Mouse (Mus musculus) midbrain, embryonic 16.5 days (tissue): ENCODE results near the gene 2310022B05Rik. TPM values are rescaled to one million over a fixed set of nuclear protein-coding genes. Genes with fewer than 3 reads are reported as not detected.
A peak's percentile ranks its signal among the peaks of the same experiment; 100 is the strongest.

ENCODE experiments used
- ATAC-seq: fragments of 200-750 bp; cut with Nextera tagmentation; 2 replicates; pipeline ENCODE4 v1.8.0; 2017; ENCODE audit warnings: moderate TSS enrichment
- H3K27ac ChIP-seq: fragments of 300-500 bp; sonication (generic); 2 replicates; pipeline ENCODE4 v1.5.1; 2014; ENCODE audit warnings: mild to moderate bottlenecking, low read length, mixed read lengths
- H3K27me3 ChIP-seq: fragments of 300-500 bp; sonication (generic); 2 replicates; pipeline ENCODE4 v1.6.1; 2014; ENCODE audit warnings: low read depth, low read length, mixed read lengths; ENCODE audit not compliant: control insufficient read depth, insufficient read depth
- H3K36me3 ChIP-seq: fragments of 300-500 bp; sonication (generic); 2 replicates; pipeline ENCODE4 v1.6.1; 2014; ENCODE audit warnings: mild to moderate bottlenecking, low read length, moderate library complexity, mixed read lengths; ENCODE audit not compliant: control insufficient read depth, insufficient read depth
- H3K4me1 ChIP-seq: fragments of 300-500 bp; sonication (generic); 2 replicates; pipeline ENCODE4 v1.6.1; 2014; ENCODE audit warnings: mild to moderate bottlenecking, low read length, mixed read lengths; ENCODE audit not compliant: control insufficient read depth, insufficient read depth
- H3K4me2 ChIP-seq: fragments of 300-500 bp; sonication (generic); 2 replicates; pipeline ENCODE4 v1.6.1; 2014; ENCODE audit warnings: mild to moderate bottlenecking, low read length, mixed read lengths
- H3K4me3 ChIP-seq: fragments of 300-500 bp; sonication (generic); 2 replicates; pipeline ENCODE4 v1.5.1; 2014; ENCODE audit warnings: low read depth, mild to moderate bottlenecking, low read length, moderate library complexity, mixed read lengths
- H3K9ac ChIP-seq: fragments of 300-500 bp; sonication (generic); 2 replicates; pipeline ENCODE4 v1.6.1; 2014; ENCODE audit warnings: low read depth, low read length, mixed read lengths
- H3K9me3 ChIP-seq: fragments of 300-500 bp; sonication (generic); replicated peaks from 2 replicates; pipeline ENCODE4 v1.6.1; 2014; ENCODE audit warnings: mild to moderate bottlenecking, low read length, mixed read lengths; ENCODE audit not compliant: control insufficient read depth, poor library complexity, severe bottlenecking
- WGBS: fragments of 180-500 bp; shearing (Covaris S2); extraction: QIAGEN DNeasy Blood & Tissue Kit; methylation state at CpG from one replicate; pipeline ENCODE4 v1.1.7; 2014; 5-methylcytosine and 5-hydroxymethylcytosine counted together
- polyA plus RNA-seq: library from polyadenylated mRNA; unstranded; fragments of >200 nt; fragmentation: Nextera tagmentation; extraction: Ambion mirVana; gene quantifications from 2 replicates; pipeline ENCODE4 v1.2.1, GENCODE M21; 2015

2310022B05Rik gene
- 20.0 and 24.2 TPM in 2 replicates for polyA plus RNA-seq

GRCm38 (mm10) chr8:124663112-124663873 lies at the start of gene 2310022B05Rik:
TSS of gene 2310022B05Rik (minus strand) at chr8:124663369.
- Histone ChIP-seq H3K27ac (peak within 1 kb of the TSS; percentile 93), H3K4me2 (peak within 1 kb of the TSS; percentile 78), H3K36me3 (no peaks in the 10 kb centered on the region), H3K9me3 (no peaks in the 10 kb centered on the region), H3K27me3 (no peaks in the 10 kb centered on the region), H3K9ac (peak within 1 kb of the TSS; percentile 96), H3K4me3 (peak within 1 kb of the TSS; percentile 94), H3K4me1 (peaks cover 33% of the 10 kb centered on the region)
- under 1% methylated on average over 47 of the region's 69 CpGs for WGBS
- peak; percentile 87 for ATAC-seq

GRCm38 (mm10) chr8:124705823-124706222 lies 42.7 kb upstream of the 2310022B05Rik start:
- H3K9me3 ChIP-seq: no peaks in the 10 kb centered on the region
- H3K9ac ChIP-seq: no peak overlapping the region
- H3K27me3 ChIP-seq: no peaks in the 10 kb centered on the region
- H3K27ac ChIP-seq: no peak overlapping the region
- H3K4me2 ChIP-seq: no peak overlapping the region
- no peak overlapping the region for H3K4me3 ChIP-seq
- no peak for ATAC-seq
- peaks cover 21% of the 10 kb centered on the region for H3K36me3 ChIP-seq
- 97% methylated on average over 8 of the region's 8 CpGs for WGBS
- no peaks in the 10 kb centered on the region for H3K4me1 ChIP-seq

- Histone ChIP-seq H3K27ac (no peak overlapping the region), H3K27me3 (no peaks in the 10 kb centered on the region), H3K4me1 (no peaks in the 10 kb centered on the region), H3K9me3 (no peaks in the 10 kb centered on the region), H3K9ac (no peak overlapping the region), H3K36me3 (peaks cover 22% of the 10 kb centered on the region), H3K4me3 (no peak overlapping the region), H3K4me2 (no peak overlapping the region)
- ATAC-seq: no peak
- WGBS: 94% methylated on average over 4 of the region's 4 CpGs
Observed at GRCm38 (mm10) chr8:124704376-124704775, 41.2 kb upstream of the 2310022B05Rik start.

- H3K4me3 ChIP-seq: no peak overlapping the region
- no peak overlapping the region for H3K4me2 ChIP-seq
- no peaks in the 10 kb centered on the region for H3K27me3 ChIP-seq
- no peak for ATAC-seq
- H3K9ac ChIP-seq: no peak overlapping the region
- H3K36me3 ChIP-seq: peaks cover 18% of the 10 kb centered on the region
- 84% methylated on average over 4 of the region's 4 CpGs for WGBS
- H3K9me3 ChIP-seq: no peaks in the 10 kb centered on the region
- H3K4me1 ChIP-seq: no peaks in the 10 kb centered on the region
- no peak overlapping the region for H3K27ac ChIP-seq
Observed at GRCm38 (mm10) chr8:124703526-124703925, 40.4 kb upstream of the 2310022B05Rik start.

GRCm38 (mm10) chr8:124702183-124702582 lies 39.0 kb upstream of the 2310022B05Rik start:
- Histone ChIP-seq H3K9me3 (no peaks in the 10 kb centered on the region), H3K27me3 (no peaks in the 10 kb centered on the region), H3K4me1 (no peaks in the 10 kb centered on the region), H3K9ac (no peak overlapping the region), H3K4me3 (no peak overlapping the region), H3K36me3 (peaks cover 23% of the 10 kb centered on the region), H3K4me2 (no peak overlapping the region), H3K27ac (no peak overlapping the region)
- no peak for ATAC-seq
- WGBS: 74% methylated on average over 3 of the region's 3 CpGs

- WGBS: 89% methylated on average over 9 of the region's 9 CpGs
- Histone ChIP-seq H3K4me2 (no peak overlapping the region), H3K9me3 (no peaks in the 10 kb centered on the region), H3K36me3 (peaks cover 19% of the 10 kb centered on the region), H3K9ac (no peak overlapping the region), H3K27ac (no peak overlapping the region), H3K4me3 (no peak overlapping the region), H3K27me3 (no peaks in the 10 kb centered on the region), H3K4me1 (no peaks in the 10 kb centered on the region)
- ATAC-seq: no peak
Observed at GRCm38 (mm10) chr8:124701023-124701422, 37.9 kb upstream of the 2310022B05Rik start.

- Histone ChIP-seq H3K27me3 (no peaks in the 10 kb centered on the region), H3K4me2 (no peak overlapping the region), H3K36me3 (peaks cover 19% of the 10 kb centered on the region), H3K4me1 (no peaks in the 10 kb centered on the region), H3K27ac (no peak overlapping the region), H3K4me3 (no peak overlapping the region), H3K9me3 (no peaks in the 10 kb centered on the region), H3K9ac (no peak overlapping the region)
- WGBS: 89% methylated on average over 5 of the region's 5 CpGs
- ATAC-seq: no peak
Observed at GRCm38 (mm10) chr8:124700271-124700670, 37.1 kb upstream of the 2310022B05Rik start.

GRCm38 (mm10) chr8:124695424-124696100 lies 32.4 kb upstream of the 2310022B05Rik start:
- H3K4me3 ChIP-seq: no peak overlapping the region
- no peak overlapping the region for H3K4me2 ChIP-seq
- no peaks in the 10 kb centered on the region for H3K27me3 ChIP-seq
- H3K27ac ChIP-seq: no peak overlapping the region
- no peak overlapping the region for H3K9ac ChIP-seq
- no peaks in the 10 kb centered on the region for H3K4me1 ChIP-seq
- no peak for ATAC-seq
- 93% methylated on average over 22 of the region's 22 CpGs for WGBS
- no peaks in the 10 kb centered on the region for H3K9me3 ChIP-seq
- H3K36me3 ChIP-seq: peaks cover 27% of the 10 kb centered on the region

GRCm38 (mm10) chr8:124691706-124692105 lies 28.5 kb upstream of the 2310022B05Rik start:
- H3K36me3 ChIP-seq: peaks cover 24% of the 10 kb centered on the region
- no peak overlapping the region for H3K4me2 ChIP-seq
- H3K27ac ChIP-seq: no peak overlapping the region
- H3K9ac ChIP-seq: no peak overlapping the region
- H3K27me3 ChIP-seq: no peaks in the 10 kb centered on the region
- WGBS: 93% methylated on average over 4 of the region's 4 CpGs
- H3K9me3 ChIP-seq: no peaks in the 10 kb centered on the region
- no peaks in the 10 kb centered on the region for H3K4me1 ChIP-seq
- no peak for ATAC-seq
- H3K4me3 ChIP-seq: no peak overlapping the region
